Mouse (Mus musculus): ENCODE results near the gene BC005624. TPM values are rescaled to one million over a fixed set of nuclear protein-coding genes. Genes with fewer than 3 reads are reported as not detected.

Gene BC005624
- total and polyA plus RNA-seq, 3 experiments: 39.6 to 63.0 TPM; not detected in 1

DNA sequence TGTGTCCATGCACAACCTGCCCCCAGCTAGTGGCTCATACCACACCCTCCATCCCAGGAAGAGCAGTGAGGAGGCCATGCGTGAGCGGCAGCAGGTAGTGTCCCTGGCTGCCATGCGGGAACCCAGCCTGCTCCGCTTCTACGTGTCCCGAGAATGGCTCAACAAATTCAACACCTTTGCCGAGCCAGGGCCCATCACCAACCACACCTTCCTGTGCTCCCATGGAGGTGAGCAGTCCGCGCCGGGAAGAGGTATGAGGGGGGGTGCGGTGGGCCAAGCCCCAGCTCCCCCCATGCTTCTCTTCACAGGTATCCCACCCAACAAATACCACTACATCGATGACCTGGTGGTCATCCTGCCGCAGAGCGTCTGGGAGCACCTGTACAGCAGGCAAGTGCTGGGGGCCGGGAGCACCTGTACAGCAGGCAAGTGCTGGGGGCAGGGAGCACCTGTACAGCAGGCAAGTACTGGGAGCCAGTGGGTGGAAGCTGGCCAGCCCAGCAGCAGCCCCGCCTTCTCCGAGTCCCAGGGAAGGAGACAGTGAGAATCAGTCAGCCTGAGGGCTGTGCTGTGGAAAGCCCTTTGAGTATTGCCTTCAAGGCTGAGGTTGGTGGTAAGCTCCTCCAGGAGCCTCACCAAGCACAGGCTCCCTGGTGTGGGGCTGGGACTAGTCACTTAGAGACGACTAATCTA is 35.8 kb upstream of the BC005624 start:
- Histone ChIP-seq H3K36me3 (ENCODE audit: control insufficient read depth in 1 of 2, insufficient read depth in 2 of 2, low read length in 2 of 2) (no peaks in the 10 kb centered on the region), H3K9me3 (replicated peaks; ENCODE audit: insufficient read depth, low read length) (no peaks in the 10 kb centered on the region), H3K79me2 (ENCODE audit: control insufficient read depth, insufficient read depth, low read length, poor library complexity) (no peaks in the 10 kb centered on the region), H3K4me3 (ENCODE audit: control insufficient read depth in 1 of 2, insufficient read depth in 1 of 2, low read depth in 2 of 2, low read length in 2 of 2) (no peak overlapping the region), H3K4me1 (ENCODE audit: control insufficient read depth in 1 of 2, insufficient read depth in 2 of 2, low read length in 2 of 2) (no peaks in the 10 kb centered on the region), H3K27me3 (ENCODE audit: control insufficient read depth in 1 of 2, insufficient read depth in 2 of 2, low read length in 2 of 2) (no peaks in the 10 kb centered on the region), H3K9ac (ENCODE audit: control insufficient read depth, low read depth, low read length, poor library complexity, severe bottlenecking) (no peak overlapping the region), H3K27ac (ENCODE audit: control insufficient read depth, low read depth, low read length) (no peak overlapping the region)
- DNase-seq (ENCODE audit: low read depth, low spot score): no peak
- TF ChIP-seq JUND (IDR thresholded peaks at IDR 0.05; ENCODE audit: low read depth, low read length): no peak
- no peak for TF ChIP-seq MAZ (IDR thresholded peaks at IDR 0.05; ENCODE audit: low read depth, low read length)
- TF ChIP-seq TAL1 (IDR thresholded peaks at IDR 0.05; ENCODE audit: low read length): no peak
- TF ChIP-seq CTCF (IDR thresholded peaks at IDR 0.05 in 2 of 3, conservative IDR thresholded peaks at IDR 0.05 in 1 of 3; ENCODE audit: control insufficient read depth in 1 of 3, insufficient read depth in 1 of 3, low read depth in 2 of 3, low read length in 3 of 3, poor library complexity in 1 of 3, severe bottlenecking in 1 of 3): no peak
- TF ChIP-seq SMC3 (IDR thresholded peaks at IDR 0.05; ENCODE audit: low read depth, low read length): no peak
- TF ChIP-seq GABPA (IDR thresholded peaks at IDR 0.05; ENCODE audit: low read depth, low read length): no peak
- no peak for TF ChIP-seq MXI1 (IDR thresholded peaks at IDR 0.05; ENCODE audit: low read depth, low read length)
- no peak for TF ChIP-seq SIN3A (IDR thresholded peaks at IDR 0.05; ENCODE audit: low read length)
- TF ChIP-seq MYB (IDR thresholded peaks at IDR 0.05; ENCODE audit: low read depth, low read length): no peak
- TF ChIP-seq HCFC1 (IDR thresholded peaks at IDR 0.05; ENCODE audit: low read depth, low read length): no peak
- no peak for TF ChIP-seq TBP (IDR thresholded peaks at IDR 0.05; ENCODE audit: low read depth, low read length)

GRCm38 (mm10) chr2:31013371-31014120 is 31.5 kb upstream of the BC005624 start:
- no peaks in the 10 kb centered on the region for H3K79me2 ChIP-seq (ENCODE audit: control insufficient read depth, insufficient read depth, low read length, poor library complexity)
- no peak for DNase-seq (ENCODE audit: low read depth, low spot score)
- H3K27me3 ChIP-seq (ENCODE audit: control insufficient read depth in 1 of 2, insufficient read depth in 2 of 2, low read length in 2 of 2): no peaks in the 10 kb centered on the region
- no peak overlapping the region for H3K9ac ChIP-seq (ENCODE audit: control insufficient read depth, low read depth, low read length, poor library complexity, severe bottlenecking)
- no peaks in the 10 kb centered on the region for H3K4me1 ChIP-seq (ENCODE audit: control insufficient read depth in 1 of 2, insufficient read depth in 2 of 2, low read length in 2 of 2)
- TF ChIP-seq MXI1 (IDR thresholded peaks at IDR 0.05; ENCODE audit: low read depth, low read length) (no peak), ZC3H11A (IDR thresholded peaks at IDR 0.05; ENCODE audit: low read depth, low read length) (no peak), MAFK (IDR thresholded peaks at IDR 0.05; ENCODE audit: borderline replicate concordance, low read depth, low read length) (no peak), ZKSCAN1 (IDR thresholded peaks at IDR 0.05; ENCODE audit: low read depth, low read length) (no peak), EP300 (IDR thresholded peaks at IDR 0.05; ENCODE audit: low read depth in 1 of 2, low read length in 2 of 2) (no peak), CHD1 (IDR thresholded peaks at IDR 0.05; ENCODE audit: low read depth, low read length) (no peak), TBP (IDR thresholded peaks at IDR 0.05; ENCODE audit: low read depth, low read length) (no peak), GABPA (IDR thresholded peaks at IDR 0.05; ENCODE audit: low read depth, low read length) (no peak), MAX (IDR thresholded peaks at IDR 0.05; ENCODE audit: low read length) (no peak), POLR2AphosphoS2 (IDR thresholded peaks at IDR 0.05; ENCODE audit: low read length) (no peak), TCF12 (IDR thresholded peaks at IDR 0.05; ENCODE audit: low read depth, low read length) (no peak), ZMIZ1 (IDR thresholded peaks at IDR 0.05; ENCODE audit: low read depth, low read length) (no peak), JUND (IDR thresholded peaks at IDR 0.05; ENCODE audit: low read depth, low read length) (no peak), CTCF (IDR thresholded peaks at IDR 0.05 in 2 of 3, conservative IDR thresholded peaks at IDR 0.05 in 1 of 3; ENCODE audit: control insufficient read depth in 1 of 3, insufficient read depth in 1 of 3, low read depth in 2 of 3, low read length in 3 of 3, poor library complexity in 1 of 3, severe bottlenecking in 1 of 3) (no peak), POLR2AphosphoS5 (IDR thresholded peaks at IDR 0.05; ENCODE audit: borderline replicate concordance, low read depth, low read length) (no peak), MYC (IDR thresholded peaks at IDR 0.05; ENCODE audit: low read depth, low read length) (no peak)
- no peak overlapping the region for H3K27ac ChIP-seq (ENCODE audit: control insufficient read depth, low read depth, low read length)
- H3K36me3 ChIP-seq (ENCODE audit: control insufficient read depth in 1 of 2, insufficient read depth in 2 of 2, low read length in 2 of 2): no peaks in the 10 kb centered on the region
- H3K9me3 ChIP-seq (replicated peaks; ENCODE audit: insufficient read depth, low read length): no peaks in the 10 kb centered on the region
- no peak overlapping the region for H3K4me3 ChIP-seq (ENCODE audit: control insufficient read depth in 1 of 2, insufficient read depth in 1 of 2, low read depth in 2 of 2, low read length in 2 of 2)

Measured in MEL (cell line).